Mouse (Mus musculus): Measurements from ENCODE around the gene Diras2. TPM values are rescaled to one million over a fixed set of nuclear protein-coding genes. Genes with fewer than 3 reads are reported as not detected.

Gene Diras2
- 100 to 1,000 TPM; 159 to 171 (median 164) TPM for total RNA-seq (2022)

- DNase-seq (ENCODE audit: low spot score in 2 of 2): no peak
Measured at GRCm38 (mm10) chr13:52531121-52531520, at the start of gene Diras2. TSS of gene Diras2 (minus strand) at chr13:52531279.

GRCm38 (mm10) chr13:52578776-52579175, 47.7 kb upstream of the Diras2 start:
- no peak for DNase-seq (ENCODE audit: low spot score in 2 of 2)

GRCm38 (mm10) chr13:52577939-52578338, 46.9 kb upstream of the Diras2 start:
- DNase-seq (ENCODE audit: low spot score in 2 of 2): no peak

- DNase-seq (ENCODE audit: low spot score in 2 of 2): no peak
Measured at GRCm38 (mm10) chr13:52577326-52577920, 46.3 kb upstream of the Diras2 start.

- DNase-seq (ENCODE audit: low spot score in 2 of 2): no peak
Measured at GRCm38 (mm10) chr13:52576841-52577240, 45.8 kb upstream of the Diras2 start.

GRCm38 (mm10) chr13:52576021-52576614, 45.0 kb upstream of the Diras2 start:
- no peak for DNase-seq (ENCODE audit: low spot score in 2 of 2)

GRCm38 (mm10) chr13:52575483-52575882, 44.4 kb upstream of the Diras2 start:
- no peak for DNase-seq (ENCODE audit: low spot score in 2 of 2)

- DNase-seq (ENCODE audit: low spot score in 2 of 2): no peak
Measured at GRCm38 (mm10) chr13:52574311-52574710, 43.2 kb upstream of the Diras2 start.

- DNase-seq (ENCODE audit: low spot score in 2 of 2): no peak
Measured at GRCm38 (mm10) chr13:52572451-52573446, 41.7 kb upstream of the Diras2 start.

- no peak for DNase-seq (ENCODE audit: low spot score in 2 of 2)
Measured at GRCm38 (mm10) chr13:52571591-52572384, 40.7 kb upstream of the Diras2 start.

- DNase-seq (ENCODE audit: low spot score in 2 of 2): peak; percentile 75 to 78
Measured at GRCm38 (mm10) chr13:52570276-52570675, 39.2 kb upstream of the Diras2 start.

GRCm38 (mm10) chr13:52569194-52569769, 38.2 kb upstream of the Diras2 start:
- peak; percentile 26 to 50 for DNase-seq (ENCODE audit: low spot score in 2 of 2)

GRCm38 (mm10) chr13:52566777-52567176, 35.7 kb upstream of the Diras2 start:
- no peak for DNase-seq (ENCODE audit: low spot score in 2 of 2)

- no peak for DNase-seq (ENCODE audit: low spot score in 2 of 2)
Measured at GRCm38 (mm10) chr13:52566188-52566760, 35.2 kb upstream of the Diras2 start.

GRCm38 (mm10) chr13:52565103-52565739, 34.1 kb upstream of the Diras2 start:
- DNase-seq (ENCODE audit: low spot score in 2 of 2): no peak

- DNase-seq (ENCODE audit: low spot score in 2 of 2): no peak
Measured at GRCm38 (mm10) chr13:52562166-52562571, 31.1 kb upstream of the Diras2 start.

- DNase-seq (ENCODE audit: low spot score in 2 of 2): no peak
Measured at GRCm38 (mm10) chr13:52561367-52562165, 30.5 kb upstream of the Diras2 start.

GRCm38 (mm10) chr13:52557421-52557820, 26.3 kb upstream of the Diras2 start:
- DNase-seq (ENCODE audit: low spot score in 2 of 2): no peak

- DNase-seq (ENCODE audit: low spot score in 2 of 2): no peak
Measured at GRCm38 (mm10) chr13:52554722-52555121, 23.6 kb upstream of the Diras2 start.
